Mouse (Mus musculus) neural tube, embryonic 14.5 days (tissue): Measurements from ENCODE around the gene Lbx2. TPM values are rescaled to one million over a fixed set of nuclear protein-coding genes. Genes with fewer than 3 reads are reported as not detected.
A peak's percentile ranks its signal among the peaks of the same experiment; 100 is the strongest.

ENCODE experiments used
- ATAC-seq: fragments of 200-750 bp; cut with Nextera tagmentation; 2 replicates; pipeline ENCODE4 v1.8.0; 2017; ENCODE audit warnings: low read depth, mild to moderate bottlenecking, moderate TSS enrichment, moderate library complexity
- H3K27ac ChIP-seq: fragments of 300-500 bp; sonication (generic); 2 replicates; pipeline ENCODE4 v1.5.1; 2014; ENCODE audit warnings: low read depth, mild to moderate bottlenecking, control low read depth, low read length, moderate library complexity, mixed read lengths
- H3K27me3 ChIP-seq: fragments of 300-500 bp; sonication (generic); 2 replicates; pipeline ENCODE4 v1.6.1; 2014; ENCODE audit warnings: low read length; ENCODE audit not compliant: control insufficient read depth, insufficient read depth
- H3K36me3 ChIP-seq: fragments of 300-500 bp; sonication (generic); 2 replicates; pipeline ENCODE4 v1.6.1; 2014; ENCODE audit warnings: low read length, mixed read lengths; ENCODE audit not compliant: control insufficient read depth, insufficient read depth
- H3K4me1 ChIP-seq: fragments of 300-500 bp; sonication (generic); 2 replicates; pipeline ENCODE4 v1.6.1; 2014; ENCODE audit warnings: low read length; ENCODE audit not compliant: control insufficient read depth, insufficient read depth
- H3K4me2 ChIP-seq: fragments of 300-500 bp; sonication (generic); 2 replicates; pipeline ENCODE4 v1.6.1; 2014; ENCODE audit warnings: mild to moderate bottlenecking, low read depth, low read length, control low read depth
- H3K4me3 ChIP-seq: fragments of 300-500 bp; sonication (generic); 2 replicates; pipeline ENCODE4 v1.5.1; 2014; ENCODE audit warnings: low read depth, low read length, control low read depth, mixed read lengths
- H3K9ac ChIP-seq: fragments of 300-500 bp; sonication (generic); replicated peaks from 2 replicates; pipeline ENCODE4 v1.6.1; 2014; ENCODE audit warnings: low read depth, mild to moderate bottlenecking, control low read depth, low read length, mixed read lengths
- H3K9me3 ChIP-seq: fragments of 300-500 bp; sonication (generic); 2 replicates; pipeline ENCODE4 v1.6.1; 2016; ENCODE audit warnings: low read length; ENCODE audit not compliant: control insufficient read depth
- WGBS: fragments of 180-500 bp; shearing (Covaris S2); extraction: QIAGEN DNeasy Blood & Tissue Kit; methylation state at CpG from one replicate; pipeline ENCODE4 v1.1.7; 2014; 5-methylcytosine and 5-hydroxymethylcytosine counted together
- polyA plus RNA-seq: library from polyadenylated mRNA; unstranded; fragments of >200 nt; fragmentation: Nextera tagmentation; extraction: Ambion mirVana; gene quantifications from 2 replicates; pipeline ENCODE4 v1.2.1, GENCODE M21; 2014

Gene Lbx2
- polyA plus RNA-seq, 1 experiment from 2014 or later: not detected

DNA sequence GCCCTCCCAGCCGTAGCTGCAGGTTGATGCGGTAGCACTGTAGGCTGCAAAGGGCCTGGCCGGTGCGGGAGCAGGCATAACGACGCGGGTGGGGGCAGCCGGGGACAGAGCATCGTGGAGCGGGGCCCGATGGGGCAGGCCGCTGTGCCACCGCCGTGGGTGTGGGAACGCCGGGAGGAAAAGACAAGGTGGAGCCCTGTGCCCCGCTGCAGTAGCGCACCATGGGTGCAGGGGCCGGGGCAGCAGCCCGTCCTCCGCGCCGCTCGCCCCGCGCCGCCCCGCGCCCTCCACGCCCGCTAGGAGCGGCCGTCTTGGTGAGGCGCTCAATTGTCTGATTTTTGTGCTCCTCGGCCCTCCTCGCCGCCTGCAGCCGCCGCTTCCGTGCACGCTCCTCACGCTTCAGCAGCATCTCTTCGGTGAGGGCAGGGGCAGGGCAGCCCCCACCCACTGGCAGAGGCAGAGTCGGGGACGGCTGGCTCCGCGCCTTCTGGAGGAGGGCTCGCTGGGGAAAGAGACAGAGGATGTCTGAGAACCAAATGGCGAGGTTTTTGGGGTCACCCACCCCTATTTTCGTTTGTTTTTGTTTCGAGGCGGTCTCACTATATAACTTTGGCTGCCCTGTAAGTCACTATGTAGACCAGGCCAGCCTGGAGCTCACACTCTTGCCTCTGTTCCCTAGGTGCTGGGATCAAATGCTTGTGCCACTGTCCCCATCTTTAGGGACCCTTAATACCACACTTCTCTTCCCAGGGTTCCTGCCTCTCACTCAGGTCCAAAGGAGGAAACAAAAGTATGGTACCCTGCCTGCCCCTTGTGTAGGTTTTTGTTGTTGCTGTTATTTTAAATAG is 35.9 kb downstream of the Lbx2 start:
- H3K4me1 ChIP-seq: peaks cover 35% of the 10 kb centered on the region

DNA sequence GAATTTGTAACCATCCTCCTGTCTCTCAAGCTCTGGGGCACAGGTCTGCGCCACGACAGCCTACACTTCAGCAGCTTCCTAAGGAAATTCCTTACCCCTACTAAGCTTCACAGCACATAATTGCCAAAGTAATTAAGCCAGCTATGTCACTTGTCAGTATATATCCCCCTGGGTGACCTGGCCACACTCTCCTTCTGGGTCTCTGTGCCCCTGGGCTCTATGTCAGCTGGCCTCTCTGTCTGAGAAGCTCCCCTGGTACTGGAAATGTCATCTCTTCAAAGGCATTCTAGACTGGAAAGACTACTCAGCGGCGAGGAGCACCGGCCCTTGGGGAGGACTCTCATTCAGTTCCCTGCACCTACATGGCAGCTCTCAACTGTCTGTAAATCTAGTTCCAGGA is 36.8 kb downstream of the Lbx2 start:
- H3K4me1 ChIP-seq: peaks cover 35% of the 10 kb centered on the region

More for the DNA sequence above, 35.9 kb downstream of the Lbx2 start:
- under 1% methylated on average over 48 of the region's 52 CpGs for WGBS
- H3K9ac ChIP-seq: peak overlapping the region; percentile 95
- H3K4me3 ChIP-seq: peak overlapping the region; percentile 65
- peak overlapping the region; percentile 92 for H3K4me2 ChIP-seq
- peak; percentile 8; the same call in 1 of the 2 replicates for ATAC-seq
- no peaks in the 10 kb centered on the region for H3K27me3 ChIP-seq
- H3K27ac ChIP-seq: peak overlapping the region; percentile 98
- H3K36me3 ChIP-seq: peaks cover 13% of the 10 kb centered on the region
- no peaks in the 10 kb centered on the region for H3K9me3 ChIP-seq

DNA sequence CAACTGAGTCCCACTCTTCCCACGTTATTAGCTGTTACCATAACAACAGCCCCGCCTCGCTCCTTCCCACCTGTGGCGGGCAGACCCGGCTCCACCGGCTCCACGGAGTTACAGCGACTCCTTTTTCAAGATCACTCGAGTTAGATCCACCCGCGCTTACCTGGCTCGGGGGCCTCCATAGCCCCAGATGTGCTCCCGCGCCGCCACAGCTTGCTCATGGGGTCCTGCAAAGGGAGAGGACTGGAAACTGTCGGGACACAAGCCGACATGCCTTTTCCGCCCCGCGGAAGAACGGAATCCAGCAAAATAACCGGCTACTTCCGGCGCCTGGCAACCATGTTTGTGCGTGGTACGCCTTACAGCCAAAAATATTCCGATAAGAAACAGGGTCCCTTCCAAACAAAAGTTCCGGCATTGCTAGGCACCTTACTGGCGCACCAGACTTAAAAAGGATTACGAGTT is 38.7 kb downstream of the Lbx2 start:
- peak; percentile 12; the same call in 1 of the 2 replicates for ATAC-seq
- Histone ChIP-seq H3K36me3 (no peaks in the 10 kb centered on the region), H3K4me2 (peak overlapping the region; percentile 83), H3K4me3 (peak overlapping the region; percentile 68), H3K27ac (peak overlapping the region; percentile 46; the same call in 1 of the 2 replicates), H3K4me1 (peaks cover 29% of the 10 kb centered on the region), H3K9me3 (no peaks in the 10 kb centered on the region), H3K27me3 (no peaks in the 10 kb centered on the region), H3K9ac (peak overlapping the region; percentile 63)
- WGBS: under 1% methylated on average over 30 of the region's 30 CpGs

More for the DNA sequence above, 36.8 kb downstream of the Lbx2 start:
- ATAC-seq: no peak
- H3K9ac ChIP-seq: 0 out of 2 replicates have a peak overlapping the region, but pooled peaks have one; percentile 11
- no peaks in the 10 kb centered on the region for H3K9me3 ChIP-seq
- peak overlapping the region; percentile 3; the same call in 1 of the 2 replicates for H3K4me3 ChIP-seq
- H3K36me3 ChIP-seq: peaks cover 9% of the 10 kb centered on the region
- H3K4me2 ChIP-seq: peak overlapping the region; percentile 92; the same call in 1 of the 2 replicates
- no peaks in the 10 kb centered on the region for H3K27me3 ChIP-seq
- peak overlapping the region; percentile 16; the same call in 1 of the 2 replicates for H3K27ac ChIP-seq
- 65% methylated on average over 5 of the region's 5 CpGs for WGBS

DNA sequence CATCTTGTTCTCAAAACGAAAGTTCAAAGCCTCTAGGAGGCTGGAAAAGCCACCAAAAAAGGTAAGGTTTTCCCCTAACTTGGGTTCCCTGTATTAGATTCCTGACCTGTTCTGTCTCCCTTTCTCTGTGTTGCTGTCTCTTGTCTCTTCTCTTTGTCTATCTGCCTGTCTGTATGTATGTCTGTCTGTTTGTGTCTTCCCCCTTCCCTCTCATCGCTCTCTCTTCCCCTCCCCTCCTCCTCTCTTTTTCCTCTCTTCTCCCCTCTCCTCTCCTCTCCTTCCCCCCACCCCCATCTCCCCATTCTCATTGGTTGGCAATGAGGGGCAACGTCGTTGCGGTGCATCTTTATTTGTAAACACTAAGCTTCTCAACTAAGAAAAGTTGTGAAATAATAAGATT is 39.2 kb downstream of the Lbx2 start, which contains the start of gene Ino80b:
Ino80b (minus strand) TSS at position 101 of the 400 bp plus-strand sequence.
- no peaks in the 10 kb centered on the region for H3K36me3 ChIP-seq
- H3K27me3 ChIP-seq: no peaks in the 10 kb centered on the region
- no peaks in the 10 kb centered on the region for H3K9me3 ChIP-seq
- peak within 1 kb of the TSS; percentile 83 for H3K4me2 ChIP-seq
- H3K27ac ChIP-seq: peak within 1 kb of the TSS; percentile 46; the same call in 1 of the 2 replicates
- H3K4me1 ChIP-seq: peaks cover 25% of the 10 kb centered on the region
- peak within 1 kb of the TSS; percentile 68 for H3K4me3 ChIP-seq
- 25% methylated on average over 5 of the region's 5 CpGs for WGBS
- ATAC-seq: no peak
- peak within 1 kb of the TSS; percentile 63 for H3K9ac ChIP-seq

DNA sequence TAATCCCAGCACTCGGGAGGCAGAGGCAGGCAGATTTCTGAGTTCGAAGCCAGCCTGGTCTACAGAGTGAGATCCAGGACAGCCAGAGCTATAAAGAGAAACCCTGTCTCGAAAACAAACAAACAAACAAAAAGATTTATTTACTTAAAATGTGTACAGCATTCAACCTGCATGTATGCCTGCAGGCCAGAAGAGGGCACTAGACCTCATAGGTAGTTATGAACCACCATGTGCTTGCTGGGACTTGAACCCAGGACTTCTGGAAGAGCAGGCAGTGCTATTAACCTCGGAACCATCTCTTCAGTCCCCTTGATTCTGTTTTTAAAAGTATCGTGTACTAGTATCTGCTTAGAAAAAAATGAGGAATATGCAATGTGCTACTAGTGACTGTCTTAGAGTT is 41.3 kb downstream of the Lbx2 start:
- H3K36me3 ChIP-seq: no peaks in the 10 kb centered on the region
- no peak for ATAC-seq
- H3K27ac ChIP-seq: no peak overlapping the region
- H3K4me2 ChIP-seq: no peak overlapping the region
- H3K27me3 ChIP-seq: no peaks in the 10 kb centered on the region
- 92% methylated on average over 5 of the region's 5 CpGs for WGBS
- no peak overlapping the region for H3K4me3 ChIP-seq
- H3K9me3 ChIP-seq: no peaks in the 10 kb centered on the region
- no peak overlapping the region for H3K9ac ChIP-seq
- peaks cover 21% of the 10 kb centered on the region for H3K4me1 ChIP-seq

DNA sequence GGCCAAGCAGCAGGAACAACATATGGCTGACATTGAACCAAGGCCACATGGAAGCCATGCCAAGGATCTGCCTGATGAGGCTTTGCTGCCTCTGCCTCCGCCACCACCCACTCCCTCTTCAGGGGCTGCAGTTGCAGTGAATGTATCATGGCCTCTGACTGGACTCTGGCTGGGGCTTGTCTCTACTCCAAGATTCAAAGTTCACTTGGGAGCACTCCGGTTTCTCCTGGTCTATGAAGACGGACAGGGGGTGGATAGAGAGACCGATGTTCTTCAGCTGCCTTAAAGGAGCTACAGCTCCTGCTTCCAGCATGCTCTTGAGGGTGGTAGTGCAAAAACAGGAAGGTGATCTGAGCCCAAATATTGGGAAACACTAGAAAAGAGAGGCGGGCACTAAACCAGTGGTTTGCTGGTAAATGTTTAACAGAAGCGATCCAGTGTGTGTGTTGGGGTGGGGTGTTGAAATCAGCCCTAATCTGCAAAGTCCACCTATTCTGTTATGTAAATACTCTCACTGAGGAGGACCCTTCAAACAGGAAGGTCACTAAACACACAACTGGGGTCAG is 45.4 kb downstream of the Lbx2 start:
- Histone ChIP-seq H3K4me2 (no peak overlapping the region), H3K9ac (no peak overlapping the region), H3K36me3 (no peaks in the 10 kb centered on the region), H3K4me3 (no peak overlapping the region), H3K27ac (no peak overlapping the region), H3K4me1 (peaks cover 5% of the 10 kb centered on the region; the same call in 1 of the 2 replicates), H3K9me3 (no peaks in the 10 kb centered on the region), H3K27me3 (no peaks in the 10 kb centered on the region)
- no peak for ATAC-seq
- 83% methylated on average over 6 of the region's 6 CpGs for WGBS

DNA sequence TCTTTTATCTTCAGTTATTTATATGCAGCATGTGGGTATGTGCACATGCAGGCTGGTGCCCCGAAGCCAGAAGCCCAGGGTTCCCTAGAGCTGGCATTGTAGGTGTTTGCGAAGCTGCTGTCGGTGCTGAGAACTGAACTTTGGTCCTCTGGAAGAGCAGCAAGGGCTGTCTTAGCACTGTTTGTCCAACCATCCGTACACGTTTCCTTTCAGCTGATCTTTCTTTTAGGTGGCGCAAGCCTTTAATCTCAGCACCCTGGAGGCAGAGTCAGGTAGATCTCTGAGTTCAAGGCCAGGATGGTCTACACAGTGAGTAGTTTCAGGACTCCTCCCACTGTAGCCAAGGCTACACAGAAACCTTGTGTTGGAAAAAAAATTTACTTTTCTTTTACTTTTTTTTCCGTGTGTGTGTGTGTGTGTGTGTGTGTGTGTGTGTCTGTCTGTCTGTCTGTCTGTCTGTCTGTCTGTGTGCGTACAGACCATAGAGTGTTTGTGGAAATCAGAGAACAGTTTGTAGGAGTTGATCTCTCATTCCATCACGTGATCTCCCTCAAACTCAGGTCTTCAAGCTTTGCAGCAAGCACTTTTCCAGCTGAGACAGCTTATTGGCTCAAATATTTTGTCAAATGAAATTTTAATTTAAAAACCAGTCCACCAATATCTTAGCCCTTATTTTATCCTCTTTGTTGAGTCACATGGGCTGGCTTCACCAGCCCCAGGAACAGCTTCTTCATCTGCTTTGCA is 46.2 kb downstream of the Lbx2 start:
- no peak overlapping the region for H3K27ac ChIP-seq
- no peak overlapping the region for H3K4me3 ChIP-seq
- no peaks in the 10 kb centered on the region for H3K27me3 ChIP-seq
- H3K9me3 ChIP-seq: no peaks in the 10 kb centered on the region
- ATAC-seq: no peak
- no peak overlapping the region for H3K9ac ChIP-seq
- no peak overlapping the region for H3K4me2 ChIP-seq
- no peaks in the 10 kb centered on the region for H3K36me3 ChIP-seq
- H3K4me1 ChIP-seq: peaks cover 5% of the 10 kb centered on the region; the same call in 1 of the 2 replicates
- 85% methylated on average over 9 of the region's 9 CpGs for WGBS

DNA sequence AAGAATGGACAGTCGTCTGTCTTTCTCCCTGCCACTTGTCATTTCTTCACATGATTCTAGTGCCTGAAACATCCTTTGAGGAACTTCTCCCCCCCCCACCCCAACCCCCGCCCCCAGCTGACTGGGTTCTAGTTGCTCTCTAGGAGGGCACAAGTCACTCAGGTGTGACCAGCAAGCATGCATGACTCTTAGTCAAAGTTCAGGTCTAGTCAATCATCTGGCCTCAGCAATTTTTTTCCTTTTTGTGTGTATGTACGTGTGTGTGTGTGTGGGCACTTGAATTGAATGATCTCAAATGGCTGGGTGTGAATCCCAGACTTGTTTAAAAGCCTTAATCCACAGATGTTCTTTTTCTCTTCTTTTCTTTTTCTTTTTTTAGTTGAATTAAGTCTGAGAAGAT is 48.1 kb downstream of the Lbx2 start:
- ATAC-seq: no peak
- no peaks in the 10 kb centered on the region for H3K9me3 ChIP-seq
- no peak overlapping the region for H3K4me2 ChIP-seq
- H3K27me3 ChIP-seq: no peaks in the 10 kb centered on the region
- WGBS: 77% methylated on average over 3 of the region's 3 CpGs
- no peak overlapping the region for H3K4me3 ChIP-seq
- no peak overlapping the region for H3K9ac ChIP-seq
- peaks cover 5% of the 10 kb centered on the region; the same call in 1 of the 2 replicates for H3K4me1 ChIP-seq
- H3K27ac ChIP-seq: no peak overlapping the region
- H3K36me3 ChIP-seq: no peaks in the 10 kb centered on the region
